20 mouse cellular contexts compared by ENCODE assay signal in the genomic region with DNA sequence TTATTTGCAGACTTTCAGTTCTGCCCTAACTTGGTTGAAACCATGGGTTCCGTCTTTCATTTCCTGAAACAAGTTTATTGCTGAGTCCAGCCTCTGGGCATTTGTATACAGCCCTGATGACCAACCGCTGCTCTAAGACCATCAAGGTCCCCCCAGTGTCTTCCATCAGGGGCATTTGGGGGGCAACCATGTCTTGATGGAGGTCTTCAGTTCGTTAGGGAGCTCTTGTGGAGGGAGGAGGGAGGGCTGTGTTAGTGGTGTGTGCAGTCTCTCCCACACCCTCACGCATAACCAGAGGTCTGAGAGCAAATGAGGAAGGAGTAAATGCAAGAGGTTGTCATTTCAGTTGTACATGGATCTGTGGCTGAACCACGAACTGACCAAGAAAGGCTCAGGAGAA. TPM values are rescaled to one million over a fixed set of nuclear protein-coding genes. Genes with fewer than 3 reads are reported as not detected.
DNase-seq lines count a peak whose midpoint lies in the region; ATAC-seq and TF ChIP-seq lines count a peak whose summit lies in the region.
"Had no signal": no experiment of that assay in that cellular context is flagged by ENCODE, and none has a peak within 500 bp of the region (broad histone marks: within the 10 kb centered on the region; RNA-seq: fewer than 3 reads in every experiment).

No protein-coding gene starts in this region.

- no peak for TF ChIP-seq POLR2A in small intestine, adult 2 months (IDR thresholded peaks at IDR 0.05; ENCODE audit: low read depth, low read length)

- H3K36me3 ChIP-seq in heart, embryonic 11.5 days (ENCODE audit: control insufficient read depth, insufficient read depth, low read length), result no peaks in the 10 kb centered on the region
- H3K36me3 ChIP-seq in lung, postnatal 0 days (ENCODE audit: insufficient read depth, low read length), result no peaks in the 10 kb centered on the region
- H3K36me3 ChIP-seq in small intestine, adult 2 months (ENCODE audit: control insufficient read depth, insufficient read depth, low read length), result no peaks in the 10 kb centered on the region
- H3K36me3 ChIP-seq: embryonic facial prominence, embryonic 10.5 days; forebrain, embryonic 15.5 days; heart, embryonic 13.5 days; intestine, embryonic 15.5 days; liver, embryonic 13.5 days had no signal

- no peak overlapping the region for H3K4me2 ChIP-seq in heart, embryonic 11.5 days
- no peak overlapping the region for H3K4me2 ChIP-seq in lung, postnatal 0 days (replicated peaks; ENCODE audit: low read depth, low read length)
- H3K4me2 ChIP-seq: forebrain, embryonic 15.5 days; heart, embryonic 13.5 days; intestine, embryonic 15.5 days; liver, embryonic 13.5 days had no signal

- peak; percentile 94 for DNase-seq in heart, adult 11 months
- DNase-seq in lung, postnatal 36 days, result peak; percentile 49
- DNase-seq in lung, postnatal 0 days (ENCODE audit: low spot score), result no peak
- DNase-seq in adrenal gland, postnatal 14 days, result no peak
- DNase-seq: cerebellum, postnatal 10 days; liver, embryonic 13.5 days; right cerebral cortex, postnatal 25 days; thymus, postnatal 4 days had no signal

- H3K27ac ChIP-seq in heart, embryonic 11.5 days (ENCODE audit: low read depth, low read length), result no peak overlapping the region
- H3K27ac ChIP-seq in lung, postnatal 0 days (ENCODE audit: low read length), result no peak overlapping the region
- peak overlapping the region; percentile 60; the same call in 1 of the 2 replicates for H3K27ac ChIP-seq in small intestine, adult 2 months (ENCODE audit: insufficient read depth, low read depth, low read length)
- H3K27ac ChIP-seq: embryonic facial prominence, embryonic 10.5 days; forebrain, embryonic 15.5 days; heart, embryonic 13.5 days; intestine, embryonic 15.5 days; kidney, postnatal 0 days; liver, embryonic 13.5 days; stomach, postnatal 0 days had no signal

- no peak overlapping the region for H3K9ac ChIP-seq in heart, embryonic 11.5 days (ENCODE audit: low read depth, low read length)
- no peak overlapping the region for H3K9ac ChIP-seq in lung, postnatal 0 days (replicated peaks; ENCODE audit: low read depth)
- H3K9ac ChIP-seq: forebrain, embryonic 15.5 days; heart, embryonic 13.5 days; intestine, embryonic 15.5 days; liver, embryonic 13.5 days had no signal

- H3K27me3 ChIP-seq in heart, embryonic 11.5 days (ENCODE audit: control insufficient read depth, insufficient read depth, low read length), result no peaks in the 10 kb centered on the region
- no peaks in the 10 kb centered on the region for H3K27me3 ChIP-seq in lung, postnatal 0 days (replicated peaks; ENCODE audit: insufficient read depth, low read length)
- no peaks in the 10 kb centered on the region for H3K27me3 ChIP-seq in small intestine, adult 2 months (ENCODE audit: control insufficient read depth, insufficient read depth, low read length)
- H3K27me3 ChIP-seq: forebrain, embryonic 15.5 days; heart, embryonic 13.5 days; intestine, embryonic 15.5 days; liver, embryonic 13.5 days had no signal

- ATAC-seq in heart, embryonic 11.5 days (replicated peaks; ENCODE audit: insufficient number of reproducible peaks, low FRiP score, low TSS enrichment), result no peak
- ATAC-seq in lung, postnatal 0 days, result no peak
- ATAC-seq in common myeloid progenitor, adult 5-6 weeks (replicated peaks; ENCODE audit: low read depth, poor library complexity, severe bottlenecking), result peak; percentile 92
- ATAC-seq in inflammation-experienced regulatory T-cells, adult 6 months, result no peak
- ATAC-seq: forebrain, embryonic 15.5 days; intestine, embryonic 15.5 days; midbrain, embryonic 16.5 days had no signal

- TF ChIP-seq CTCF in lung, postnatal 0 days (IDR thresholded peaks at IDR 0.05), result no peak
- TF ChIP-seq CTCF in small intestine, adult 2 months (IDR thresholded peaks at IDR 0.05; ENCODE audit: extremely low read depth, insufficient read length, insufficient replicate concordance, low read depth, low read length), result no peak

- H3K4me1 ChIP-seq in heart, embryonic 11.5 days (ENCODE audit: control insufficient read depth, insufficient read depth, low read length), result peaks cover 6% of the 10 kb centered on the region
- H3K4me1 ChIP-seq in lung, postnatal 0 days (ENCODE audit: insufficient read depth, low read depth, low read length), result no peaks in the 10 kb centered on the region
- 0 out of 2 replicates have a peak, but pooled peaks cover 2% of the 10 kb centered on the region for H3K4me1 ChIP-seq in small intestine, adult 2 months (ENCODE audit: control insufficient read depth, insufficient read depth, insufficient read length, low read length)
- H3K4me1 ChIP-seq: embryonic facial prominence, embryonic 10.5 days; forebrain, embryonic 15.5 days; intestine, embryonic 15.5 days; liver, embryonic 13.5 days had no signal

- no peak for TF ChIP-seq EP300 in lung, postnatal 0 days (IDR thresholded peaks at IDR 0.05)

- no peaks in the 10 kb centered on the region for H3K9me3 ChIP-seq in heart, embryonic 11.5 days (replicated peaks; ENCODE audit: control insufficient read depth, low read length)
- H3K9me3 ChIP-seq in lung, postnatal 0 days (ENCODE audit: low read length), result no peaks in the 10 kb centered on the region
- H3K9me3 ChIP-seq: embryonic facial prominence, embryonic 10.5 days; forebrain, embryonic 15.5 days; heart, embryonic 13.5 days; intestine, embryonic 15.5 days; liver, embryonic 13.5 days had no signal

- 75% methylated on average over 5 of the region's 5 CpGs for WGBS in heart, embryonic 11.5 days (ENCODE audit: insufficient replicate concordance)
- WGBS in lung, postnatal 0 days, result 73% methylated on average over 5 of the region's 5 CpGs
- 70% methylated on average over 5 of the region's 5 CpGs for WGBS in small intestine, adult 2 months

- H3K4me3 ChIP-seq in heart, embryonic 11.5 days (ENCODE audit: low read depth, low read length), result no peak overlapping the region
- H3K4me3 ChIP-seq in lung, postnatal 0 days (ENCODE audit: low read depth, low read length), result no peak overlapping the region
- H3K4me3 ChIP-seq in small intestine, adult 2 months (ENCODE audit: low read depth, low read length), result no peak overlapping the region
- H3K4me3 ChIP-seq: embryonic facial prominence, embryonic 10.5 days; erythroblast, embryonic 14.5 days; forebrain, embryonic 15.5 days; heart, embryonic 13.5 days; intestine, embryonic 15.5 days; liver, embryonic 13.5 days had no signal

RNA-seq across cellular contexts. Expression of gene Klf6, which starts 26.9 kb away (rescaled TPM):
- 54.4 and 62.4 TPM in 2 replicates for polyA plus RNA-seq in heart, embryonic 11.5 days (2014; fragmentation: Nextera tagmentation; extraction: Ambion mirVana)
- polyA plus RNA-seq in lung, postnatal 0 days (2015; fragmentation: Nextera tagmentation; extraction: Ambion mirVana), result 201 and 219 TPM in 2 replicates
- 103 and 107 TPM in 2 replicates for total RNA-seq in common myeloid progenitor, adult 5-6 weeks (2017)
- polyA plus RNA-seq in small intestine, adult 2 months (2012; rRNA removed), result 13.2 and 44.5 TPM in 2 replicates
- 100 to 1,000 TPM; 120 to 191 (median 184) TPM for polyA plus RNA-seq in inflammation-experienced regulatory T-cells, adult 6 months (2017; shearing (Covaris generic))
- total RNA-seq in adrenal gland, postnatal 14 days (2021), result 45.3 and 55.8 TPM in 2 replicates

Comparison
In these comparisons a context has a peak if more than half of its experiments do, and no peak if none do; other contexts are left out.
1. DNase-seq: peak in heart, adult 11 months (single experiment) and lung, postnatal 36 days (single experiment); none in lung, postnatal 0 days (single experiment) and adrenal gland, postnatal 14 days (single experiment).